26 mouse cellular contexts compared by ENCODE assay signal in genomic region chr13:95651870-95652668, GRCm38 (mm10). TPM values are rescaled to one million over a fixed set of nuclear protein-coding genes. Genes with fewer than 3 reads are reported as not detected.
DNase-seq lines count a peak whose midpoint lies in the region.
"Had no signal": no experiment of that assay in that cellular context is flagged by ENCODE, and none has a peak within 500 bp of the region (broad histone marks: within the 10 kb centered on the region; RNA-seq: fewer than 3 reads in every experiment).

No protein-coding gene starts in this region.

- no peaks in the 10 kb centered on the region for H3K9me3 ChIP-seq in heart, embryonic 10.5 days
- H3K9me3 ChIP-seq: heart, embryonic 13.5 days; limb, embryonic 12.5 days; neural tube, embryonic 15.5 days had no signal

- H3K4me1 ChIP-seq in heart, embryonic 10.5 days, result peaks cover 23% of the 10 kb centered on the region
- peaks cover 20% of the 10 kb centered on the region; the same call in 1 of the 2 replicates for H3K4me1 ChIP-seq in brown adipose tissue, adult 24 weeks (ENCODE audit: control insufficient read depth, insufficient read depth, insufficient read length, low read length)

- intact Hi-C loops in left cerebral cortex, postnatal 25 days (cut with DNase I), result no loop called here

- H3K27ac ChIP-seq in heart, embryonic 10.5 days, result no peak overlapping the region
- peak overlapping the region; percentile 91 for H3K27ac ChIP-seq in brown adipose tissue, adult 24 weeks (replicated peaks; ENCODE audit: low read depth, low read length)
- H3K27ac ChIP-seq: gastrocnemius, adult 2 months; heart, adult 2 months; heart, embryonic 13.5 days; hindbrain, embryonic 14.5 days; limb, embryonic 12.5 days; liver, embryonic 14.5 days; neural tube, embryonic 15.5 days had no signal

- WGBS in heart, embryonic 10.5 days, result 75% methylated on average over 7 of the region's 7 CpGs

- H3K27me3 ChIP-seq in heart, embryonic 10.5 days (ENCODE audit: insufficient read depth, poor library complexity, severe bottlenecking), result no peaks in the 10 kb centered on the region
- H3K27me3 ChIP-seq: heart, embryonic 13.5 days; limb, embryonic 12.5 days; neural tube, embryonic 15.5 days had no signal

- DNase-seq in heart, adult 11 months, result peak; percentile 89
- DNase-seq in heart, embryonic 10.5 days (ENCODE audit: low spot score), result no peak
- DNase-seq in kidney, postnatal 25 days, result peak; percentile 32 to 44
- DNase-seq in kidney, adult 18-20 months, result no peak
- peak; percentile 14 for DNase-seq in CD4-positive, CD25-positive, alpha-beta regulatory T cell, adult 2 months (ENCODE audit: low read depth, low spot score)
- no peak for DNase-seq in thymus, postnatal 4 days
- no peak for DNase-seq in left cerebral cortex, postnatal 25 days (ENCODE audit: low spot score in 2 of 2)
- DNase-seq: adrenal gland, adult 2 months; cerebellum, adult 11 months; cerebellum, adult 9-11 months; gastrocnemius, adult 2 months; gastrocnemius, postnatal 36 days; heart, adult 2 months; heart, postnatal 10 days; layer of hippocampus, adult 9-11 months; lung, embryonic 14.5 days; midbrain, embryonic 14.5 days; retina, postnatal 1 day; right cerebral cortex, postnatal 14 days had no signal

- no peaks in the 10 kb centered on the region for H3K36me3 ChIP-seq in heart, embryonic 10.5 days
- H3K36me3 ChIP-seq: heart, embryonic 13.5 days; neural tube, embryonic 15.5 days had no signal

- no peak overlapping the region for H3K4me3 ChIP-seq in heart, embryonic 10.5 days
- no peak overlapping the region for H3K4me3 ChIP-seq in brown adipose tissue, adult 24 weeks (ENCODE audit: insufficient read depth, low read depth, low read length)
- H3K4me3 ChIP-seq: erythroblast, embryonic 14.5 days; gastrocnemius, adult 2 months; heart, adult 2 months; heart, embryonic 13.5 days; limb, embryonic 12.5 days; neural tube, embryonic 15.5 days had no signal

RNA-seq across cellular contexts. Expression of gene F2r, which starts 33.8 kb away (rescaled TPM):
- 159 and 166 TPM in 2 replicates for polyA plus RNA-seq in heart, embryonic 10.5 days (2016; fragmentation: Nextera tagmentation; extraction: Ambion mirVana)
- polyA plus RNA-seq in brown adipose tissue, adult 24 weeks (2012; ENCODE audit: insufficient read depth, insufficient read length, missing spikeins), result 5.7 and 10.9 TPM in 2 replicates
- 1 to 10 TPM; 3.7 to 4.0 TPM for total RNA-seq in left cerebral cortex, postnatal 25 days (2021)

RNA-seq across cellular contexts. Expression of gene F2rl2, which starts 44.6 kb away (rescaled TPM):
- polyA plus RNA-seq in heart, embryonic 10.5 days (2016; fragmentation: Nextera tagmentation; extraction: Ambion mirVana), result 2.6 and 4.8 TPM in 2 replicates
- polyA plus RNA-seq in brown adipose tissue, adult 24 weeks (2012; ENCODE audit: insufficient read depth, insufficient read length, missing spikeins), result 0.40 TPM in 1 of 2 replicates, not detected in the other
- 1 to 10 TPM; 1.1 to 1.5 TPM for total RNA-seq in left cerebral cortex, postnatal 25 days (2021)
- total RNA-seq: gastrocnemius, adult 2 months; gastrocnemius, postnatal 36 days had no signal
- polyA plus RNA-seq: erythroblast, embryonic 14.5 days had no signal

Comparison
In these comparisons a context has a peak if more than half of its experiments do, and no peak if none do; other contexts are left out.
1. DNase-seq: peak in heart, adult 11 months (single experiment), kidney, postnatal 25 days (2 of 2) and CD4-positive, CD25-positive, alpha-beta regulatory T cell, adult 2 months (single experiment); none in heart, embryonic 10.5 days (single experiment), kidney, adult 18-20 months (single experiment), thymus, postnatal 4 days (single experiment) and left cerebral cortex, postnatal 25 days (0 of 2).
2. RNA of gene F2r, which starts 33.8 kb away (polyA plus RNA-seq): 159 to 166 TPM in heart, embryonic 10.5 days; 5.7 to 10.9 TPM in brown adipose tissue, adult 24 weeks; every median in the first group is over 10 times any median in the second.